Mouse (Mus musculus) cerebellum, adult 2 months (tissue): ENCODE results near the gene Brca2.

ENCODE experiments used
- CTCF ChIP-seq: fragments of 200-500 bp; IDR thresholded peaks from 2 replicates; pipeline ENCODE4 v1.5.1; 2011; ENCODE audit warnings: low read depth, mild to moderate bottlenecking, control low read depth, low read length, moderate library complexity, borderline replicate concordance; ENCODE audit not compliant: insufficient read depth
- POLR2A ChIP-seq: fragments of 200-500 bp; IDR thresholded peaks from 2 replicates; pipeline ENCODE4 v1.6.1; 2011; ENCODE audit warnings: low read length, control low read depth, borderline replicate concordance; ENCODE audit not compliant: insufficient read depth

DNA sequence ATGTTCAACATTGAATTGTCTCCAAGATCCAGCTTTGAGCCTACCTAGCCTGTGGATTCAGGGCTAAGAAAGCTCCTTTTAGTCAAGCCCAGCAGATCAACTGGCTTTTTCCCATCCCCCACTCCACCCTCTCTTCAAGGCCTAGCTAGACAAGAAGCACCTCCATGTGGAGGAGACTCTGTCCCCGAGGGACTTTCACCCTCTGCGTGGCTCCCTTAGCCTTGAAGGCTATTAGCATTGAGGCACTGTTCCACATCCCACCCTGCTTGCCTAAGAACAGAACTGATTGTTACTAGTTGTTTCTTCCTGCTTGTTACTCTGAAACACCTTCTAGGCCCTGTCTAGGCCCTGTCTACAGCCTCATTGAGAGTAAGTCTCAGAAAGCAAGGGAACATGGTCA is 67.5 kb downstream of the Brca2 start:
- no peak for TF ChIP-seq CTCF
- no peak for TF ChIP-seq POLR2A
